Mouse (Mus musculus): ENCODE measurements at regions not wholly inside any gene's neighbourhood (a gene's known extent, or its start where the extent isn't known, plus 50 kb on each side); places are given as distances from the start of the nearest gene placed in this dataset.

DNA sequence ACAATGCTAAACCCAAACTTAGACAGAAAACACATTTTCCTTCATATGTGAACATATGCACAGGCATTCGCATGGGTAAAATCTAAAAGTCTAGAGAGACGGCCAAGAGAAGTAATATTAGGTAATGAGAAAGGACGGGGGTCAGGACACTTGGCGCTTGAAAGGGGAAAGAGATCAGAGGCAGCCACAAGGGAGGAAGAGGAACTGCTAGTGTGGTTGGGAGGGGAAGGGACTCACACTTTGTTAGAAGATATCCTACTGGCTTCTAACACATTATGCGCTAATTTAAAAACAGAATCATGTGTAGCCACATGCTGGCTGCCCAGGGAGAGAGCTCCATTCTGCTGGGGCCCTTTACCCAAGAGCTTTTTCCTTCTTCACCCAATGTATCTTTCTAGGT lies 227.5 kb downstream of the Uaca start:
- H3K4me2 ChIP-seq: no peak overlapping the region
- H3K9ac ChIP-seq: no peak overlapping the region
- WGBS: 72% methylated on average over 5 of the region's 5 CpGs
- H3K4me1 ChIP-seq: no peaks in the 10 kb centered on the region
- no peaks in the 10 kb centered on the region for H3K36me3 ChIP-seq
- ATAC-seq (ENCODE audit: extremely low read depth, insufficient number of reproducible peaks, low FRiP score, low TSS enrichment): no peak
- H3K9me3 ChIP-seq: peaks cover 5% of the 10 kb centered on the region; the same call in 1 of the 2 replicates
- H3K27me3 ChIP-seq (replicated peaks): peaks cover 59% of the 10 kb centered on the region
- no peak overlapping the region for H3K4me3 ChIP-seq
- no peak overlapping the region for H3K27ac ChIP-seq (replicated peaks)

GRCm38 (mm10) chr9:61022371-61023026 lies 228.2 kb downstream of the Uaca start:
- H3K27me3 ChIP-seq (replicated peaks): peaks cover 63% of the 10 kb centered on the region
- 76% methylated on average over 6 of the region's 6 CpGs for WGBS
- no peak overlapping the region for H3K27ac ChIP-seq (replicated peaks)
- no peak overlapping the region for H3K9ac ChIP-seq
- no peaks in the 10 kb centered on the region for H3K4me1 ChIP-seq
- peaks cover 5% of the 10 kb centered on the region; the same call in 1 of the 2 replicates for H3K9me3 ChIP-seq
- no peak overlapping the region for H3K4me2 ChIP-seq
- H3K4me3 ChIP-seq: no peak overlapping the region
- no peak for ATAC-seq (ENCODE audit: extremely low read depth, insufficient number of reproducible peaks, low FRiP score, low TSS enrichment)
- no peaks in the 10 kb centered on the region for H3K36me3 ChIP-seq

GRCm38 (mm10) chr9:61025341-61025740 lies 231.0 kb downstream of the Uaca start:
- 82% methylated on average over 6 of the region's 6 CpGs for WGBS

DNA sequence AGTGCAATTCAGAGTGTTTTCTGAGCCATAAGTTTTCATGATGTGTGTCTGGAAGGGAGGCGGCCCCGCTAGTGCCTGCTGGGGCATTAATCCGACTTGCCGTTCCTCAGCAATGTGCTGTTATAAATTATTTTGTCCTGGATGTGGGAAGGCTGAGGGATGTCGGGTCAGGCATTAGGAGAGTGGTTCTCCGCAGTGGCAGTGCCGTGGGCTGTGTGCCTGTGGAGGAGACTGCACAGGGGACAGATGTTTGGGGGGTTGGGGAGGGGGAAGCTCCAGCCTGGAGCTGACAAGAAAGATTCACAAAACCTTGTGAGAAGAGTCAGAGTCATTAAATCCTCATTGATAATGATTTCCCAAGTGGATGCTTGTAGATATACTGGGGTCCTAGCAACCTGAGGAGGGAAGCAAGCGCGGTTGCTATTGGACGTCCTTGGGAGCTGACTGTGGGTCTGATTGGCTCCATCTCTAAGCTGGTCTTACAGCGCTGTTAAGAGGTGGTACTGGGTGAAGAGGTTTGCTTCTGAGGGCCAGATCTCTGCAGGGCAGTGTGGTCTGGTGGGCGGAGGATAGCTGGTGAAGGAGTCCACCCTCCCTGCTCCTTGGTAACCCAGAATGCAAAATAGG lies 234.5 kb downstream of the Uaca start:
- Histone ChIP-seq H3K9ac (no peak overlapping the region), H3K36me3 (no peaks in the 10 kb centered on the region), H3K27me3 (replicated peaks) (peaks cover 67% of the 10 kb centered on the region), H3K27ac (replicated peaks) (no peak overlapping the region), H3K9me3 (no peaks in the 10 kb centered on the region), H3K4me2 (no peak overlapping the region), H3K4me1 (peaks cover 6% of the 10 kb centered on the region), H3K4me3 (no peak overlapping the region)
- whole genome bisulfite sequencing: 71% methylated on average over 12 of the region's 12 CpGs
- no peak for ATAC-seq (ENCODE audit: extremely low read depth, insufficient number of reproducible peaks, low FRiP score, low TSS enrichment)

More at GRCm38 (mm10) chr9:61025341-61025740, 231.0 kb downstream of the Uaca start:
- no peak for ATAC-seq (ENCODE audit: extremely low read depth, insufficient number of reproducible peaks, low FRiP score, low TSS enrichment)
- Histone ChIP-seq H3K9me3 (peaks cover 5% of the 10 kb centered on the region; the same call in 1 of the 2 replicates), H3K4me2 (no peak overlapping the region), H3K4me3 (no peak overlapping the region), H3K36me3 (no peaks in the 10 kb centered on the region), H3K9ac (no peak overlapping the region), H3K4me1 (no peaks in the 10 kb centered on the region), H3K27me3 (replicated peaks) (peaks cover 66% of the 10 kb centered on the region), H3K27ac (replicated peaks) (no peak overlapping the region)

GRCm38 (mm10) chr9:61031699-61032447 lies 237.5 kb downstream of the Uaca start:
- Histone ChIP-seq H3K4me2 (peak overlapping the region; percentile 11; the same call in 1 of the 2 replicates), H3K9ac (no peak overlapping the region), H3K4me1 (peaks cover 6% of the 10 kb centered on the region), H3K27ac (replicated peaks) (no peak overlapping the region), H3K36me3 (no peaks in the 10 kb centered on the region), H3K4me3 (no peak overlapping the region), H3K27me3 (replicated peaks) (peaks cover 52% of the 10 kb centered on the region), H3K9me3 (no peaks in the 10 kb centered on the region)
- WGBS: 60% methylated on average over 26 of the region's 26 CpGs
- no peak for ATAC-seq (ENCODE audit: extremely low read depth, insufficient number of reproducible peaks, low FRiP score, low TSS enrichment)

- peaks cover 6% of the 10 kb centered on the region for H3K4me1 ChIP-seq
- no peak for ATAC-seq (ENCODE audit: extremely low read depth, insufficient number of reproducible peaks, low FRiP score, low TSS enrichment)
- H3K9me3 ChIP-seq: no peaks in the 10 kb centered on the region
- no peaks in the 10 kb centered on the region for H3K36me3 ChIP-seq
- H3K4me3 ChIP-seq: no peak overlapping the region
- WGBS: 66% methylated on average over 23 of the region's 23 CpGs
- H3K9ac ChIP-seq: no peak overlapping the region
- no peak overlapping the region for H3K4me2 ChIP-seq
- 0 out of 2 replicates have a peak overlapping the region, but pooled peaks have one; percentile 9 for H3K27ac ChIP-seq (replicated peaks)
- peaks cover 52% of the 10 kb centered on the region for H3K27me3 ChIP-seq (replicated peaks)
Measured at GRCm38 (mm10) chr9:61032448-61033433, 238.4 kb downstream of the Uaca start.

- no peak overlapping the region for H3K27ac ChIP-seq (replicated peaks)
- H3K4me2 ChIP-seq: no peak overlapping the region
- whole genome bisulfite sequencing: 61% methylated on average over 9 of the region's 9 CpGs
- no peaks in the 10 kb centered on the region for H3K36me3 ChIP-seq
- no peak for ATAC-seq (ENCODE audit: extremely low read depth, insufficient number of reproducible peaks, low FRiP score, low TSS enrichment)
- H3K9ac ChIP-seq: no peak overlapping the region
- H3K4me3 ChIP-seq: no peak overlapping the region
- H3K27me3 ChIP-seq (replicated peaks): peaks cover 55% of the 10 kb centered on the region
- H3K4me1 ChIP-seq: peaks cover 6% of the 10 kb centered on the region
- H3K9me3 ChIP-seq: no peaks in the 10 kb centered on the region
Measured at GRCm38 (mm10) chr9:61033593-61033992, 239.3 kb downstream of the Uaca start.

DNA sequence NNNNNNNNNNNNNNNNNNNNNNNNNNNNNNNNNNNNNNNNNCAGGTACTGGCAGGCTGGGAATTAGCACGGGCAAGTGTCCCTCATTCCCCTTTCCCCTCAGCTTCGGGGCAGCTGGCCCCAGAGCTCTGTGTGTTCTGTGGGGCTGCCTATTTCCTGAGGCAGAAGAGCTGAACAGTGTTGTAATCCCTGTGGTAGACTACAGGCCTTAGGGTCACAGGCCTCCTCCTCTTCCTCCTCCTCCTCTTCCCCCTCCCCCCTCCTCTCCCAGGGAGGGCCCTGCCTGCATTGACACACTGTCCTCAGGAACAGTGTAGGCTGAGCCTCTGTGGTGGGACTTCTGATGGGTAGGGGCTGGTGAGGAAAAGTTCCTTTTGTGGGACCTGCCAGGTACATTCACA lies 247.7 kb downstream of the Uaca start:
- H3K36me3 ChIP-seq: no peaks in the 10 kb centered on the region
- no peak overlapping the region for H3K9ac ChIP-seq
- WGBS: 51% methylated on average over 2 of the region's 2 CpGs
- H3K27ac ChIP-seq (replicated peaks): no peak overlapping the region
- H3K27me3 ChIP-seq (replicated peaks): peaks cover 73% of the 10 kb centered on the region
- H3K4me2 ChIP-seq: no peak overlapping the region
- H3K4me1 ChIP-seq: peaks cover 5% of the 10 kb centered on the region; the same call in 1 of the 2 replicates
- ATAC-seq (ENCODE audit: extremely low read depth, insufficient number of reproducible peaks, low FRiP score, low TSS enrichment): no peak
- no peak overlapping the region for H3K4me3 ChIP-seq
- no peaks in the 10 kb centered on the region for H3K9me3 ChIP-seq

DNA sequence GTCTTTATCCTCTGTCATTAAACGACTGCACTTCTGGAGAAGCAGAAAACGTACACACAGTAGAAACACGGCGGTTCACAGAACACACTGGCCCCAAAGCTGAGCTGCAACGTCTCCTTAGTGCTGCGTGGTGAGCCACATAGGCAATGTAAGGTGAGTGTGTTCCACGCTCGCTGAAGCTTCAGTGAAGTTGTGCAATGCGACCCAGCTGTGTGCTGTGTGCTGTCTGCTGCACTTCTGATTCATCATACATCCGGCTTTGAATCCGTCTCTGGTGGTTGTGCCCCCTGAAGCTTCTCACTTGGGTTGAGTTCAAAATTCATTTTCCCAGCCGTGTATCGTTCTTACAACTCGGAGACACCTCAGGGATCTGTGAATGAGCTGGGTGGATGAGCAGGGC lies 250.6 kb downstream of the Uaca start:
- Histone ChIP-seq H3K9ac (no peak overlapping the region), H3K36me3 (no peaks in the 10 kb centered on the region), H3K27ac (replicated peaks) (no peak overlapping the region), H3K27me3 (replicated peaks) (peaks cover 74% of the 10 kb centered on the region), H3K4me3 (no peak overlapping the region), H3K4me1 (peaks cover 14% of the 10 kb centered on the region), H3K9me3 (no peaks in the 10 kb centered on the region), H3K4me2 (no peak overlapping the region)
- ATAC-seq (ENCODE audit: extremely low read depth, insufficient number of reproducible peaks, low FRiP score, low TSS enrichment): no peak
- WGBS: 83% methylated on average over 14 of the region's 14 CpGs

DNA sequence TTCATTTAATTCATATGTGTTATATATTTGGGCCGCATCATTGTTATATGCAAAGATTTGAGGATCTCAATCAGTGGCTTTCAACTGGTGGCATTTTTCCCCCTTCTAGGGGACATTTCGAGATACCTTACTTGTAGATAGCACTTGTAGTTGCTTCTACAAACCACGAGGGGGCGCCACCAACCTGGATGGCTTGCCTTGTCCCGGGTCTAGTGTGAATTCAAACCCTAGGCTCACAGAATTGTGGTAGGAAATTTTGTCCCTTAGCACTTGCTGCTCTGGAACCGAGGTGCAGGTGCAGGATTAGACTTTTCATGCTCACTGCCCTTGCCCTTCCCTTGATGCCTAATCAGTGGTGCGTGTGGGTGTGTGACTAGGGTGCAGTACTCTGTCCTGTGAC lies 252.2 kb downstream of the Uaca start:
- WGBS: 25% methylated on average over 7 of the region's 7 CpGs
- Histone ChIP-seq H3K9ac (no peak overlapping the region), H3K36me3 (no peaks in the 10 kb centered on the region), H3K4me1 (peaks cover 14% of the 10 kb centered on the region), H3K27ac (replicated peaks) (no peak overlapping the region), H3K4me3 (no peak overlapping the region), H3K27me3 (replicated peaks) (peaks cover 79% of the 10 kb centered on the region), H3K9me3 (no peaks in the 10 kb centered on the region), H3K4me2 (no peak overlapping the region)
- no peak for ATAC-seq (ENCODE audit: extremely low read depth, insufficient number of reproducible peaks, low FRiP score, low TSS enrichment)

Data from heart, embryonic 13.5 days (tissue).